Mouse (Mus musculus) stomach, embryonic 15.5 days (tissue): ENCODE data around the gene Camsap1. TPM values are rescaled to one million over a fixed set of nuclear protein-coding genes. Genes with fewer than 3 reads are reported as not detected.

Experiments used
- ATAC-seq: fragments of 200-750 bp; cut with Nextera tagmentation; 2 replicates; pipeline ENCODE4 v1.8.0; 2017; ENCODE audit warnings: low read depth, moderate number of reproducible peaks, moderate TSS enrichment; ENCODE audit not compliant: insufficient read depth, low FRiP score
- H3K27ac ChIP-seq: fragments of 300-500 bp; sonication (generic); 2 replicates; pipeline ENCODE4 v1.5.1; 2015; ENCODE audit warnings: mild to moderate bottlenecking, inconsistent platforms
- H3K27me3 ChIP-seq: fragments of 300-500 bp; sonication (generic); replicated peaks from 2 replicates; pipeline ENCODE4 v1.6.1; 2015; ENCODE audit warnings: inconsistent platforms
- H3K36me3 ChIP-seq: fragments of 300-500 bp; sonication (generic); 2 replicates; pipeline ENCODE4 v1.6.1; 2015; ENCODE audit warnings: inconsistent platforms
- H3K4me1 ChIP-seq: fragments of 300-500 bp; sonication (generic); 2 replicates; pipeline ENCODE4 v1.6.1; 2015; ENCODE audit warnings: inconsistent platforms
- H3K4me2 ChIP-seq: fragments of 300-500 bp; sonication (generic); 2 replicates; pipeline ENCODE4 v1.6.1; 2015; ENCODE audit warnings: mild to moderate bottlenecking, inconsistent platforms
- H3K4me3 ChIP-seq: fragments of 300-500 bp; sonication (generic); replicated peaks from 2 replicates; pipeline ENCODE4 v1.5.1; 2015; ENCODE audit warnings: inconsistent platforms
- H3K9ac ChIP-seq: fragments of 300-500 bp; sonication (generic); 2 replicates; pipeline ENCODE4 v1.6.1; 2015; ENCODE audit warnings: inconsistent platforms
- H3K9me3 ChIP-seq: fragments of 300-500 bp; sonication (generic); 2 replicates; pipeline ENCODE4 v1.6.1; 2016; ENCODE audit warnings: inconsistent platforms
- WGBS: fragments of 180-500 bp; shearing (Covaris S2); methylation state at CpG from one replicate; pipeline ENCODE4 v1.1.7; 2015; 5-methylcytosine and 5-hydroxymethylcytosine counted together
- polyA plus RNA-seq: library from polyadenylated mRNA; unstranded; fragments of >200 nt; fragmentation: Nextera tagmentation; extraction: Ambion mirVana; gene quantifications from 2 replicates; pipeline ENCODE4 v1.2.1, GENCODE M21; 2015

Gene Camsap1
- polyA plus RNA-seq, 1 experiment from 2014 or later = 19.0 TPM

- Histone ChIP-seq H3K9me3 (no peaks in the 10 kb centered on the region), H3K9ac (no peak overlapping the region), H3K4me2 (peak overlapping the region; percentile 53), H3K27me3 (peaks cover 33% of the 10 kb centered on the region), H3K27ac (no peak overlapping the region), H3K4me3 (peak overlapping the region; percentile 30), H3K4me1 (peaks cover 6% of the 10 kb centered on the region), H3K36me3 (no peaks in the 10 kb centered on the region)
- ATAC-seq = no peak
- 4% methylated on average over 49 of the region's 49 CpGs for WGBS
Observed at GRCm38 (mm10) chr2:25877736-25878268, 105.3 kb downstream of the Camsap1 start.

- H3K27me3 ChIP-seq = peaks cover 33% of the 10 kb centered on the region
- H3K27ac ChIP-seq = no peak overlapping the region
- H3K36me3 ChIP-seq = no peaks in the 10 kb centered on the region
- H3K9me3 ChIP-seq = no peaks in the 10 kb centered on the region
- peak overlapping the region; percentile 30 for H3K4me3 ChIP-seq
- 29% methylated on average over 7 of the region's 7 CpGs for WGBS
- peak overlapping the region; percentile 53 for H3K4me2 ChIP-seq
- H3K4me1 ChIP-seq = peaks cover 6% of the 10 kb centered on the region
- no peak for ATAC-seq
- no peak overlapping the region for H3K9ac ChIP-seq
Observed at GRCm38 (mm10) chr2:25877250-25877735, 105.8 kb downstream of the Camsap1 start.

Other genes starting within 250 kb of the Camsap1 start
- gene Obp2b, start 246.3 kb downstream of the Camsap1 start, polyA plus RNA-seq = not detected in 2 replicates
- gene Lcn3, start 217.7 kb downstream of the Camsap1 start, polyA plus RNA-seq = not detected in 2 replicates
- gene Lcn11, start 206.3 kb downstream of the Camsap1 start, polyA plus RNA-seq = not detected in 2 replicates
- not detected in 2 replicates for gene Gm13539, start 201.0 kb downstream of the Camsap1 start, polyA plus RNA-seq
- gene Glt6d1, start 167.4 kb downstream of the Camsap1 start, polyA plus RNA-seq = not detected in 2 replicates
- not detected in 2 replicates for gene Lcn9, start 160.1 kb downstream of the Camsap1 start, polyA plus RNA-seq
- not detected in 2 replicates for gene Sohlh1, start 136.0 kb downstream of the Camsap1 start, polyA plus RNA-seq
- 0.39 and 0.62 TPM in 2 replicates for gene Kcnt1, start 119.5 kb downstream of the Camsap1 start, polyA plus RNA-seq
- 87.6 and 105 TPM in 2 replicates for gene Ubac1, start 38.5 kb upstream of the Camsap1 start, polyA plus RNA-seq
- 14.1 and 16.5 TPM in 2 replicates for gene Nacc2, start 139.9 kb upstream of the Camsap1 start, polyA plus RNA-seq
- 0.08 TPM in 1 of 2 replicates, not detected in the other for gene Lhx3, start 225.0 kb upstream of the Camsap1 start, polyA plus RNA-seq